Mouse (Mus musculus): ENCODE data around the gene Ccdc73. TPM values are rescaled to one million over a fixed set of nuclear protein-coding genes. Genes with fewer than 3 reads are reported as not detected.
"Not testable (repeated sequence)": the region's sequence is repeated elsewhere in the genome, so short reads cannot be mapped to it uniquely, and the experiment has no call there.

Gene Ccdc73
- polyA plus RNA-seq, 1 experiment, result 27.0 TPM

GRCm38 (mm10) chr2:104869101-104869500, 1.5 kb downstream of the Ccdc73 start:
- no peak for TF ChIP-seq POLR2A (IDR thresholded peaks at IDR 0.05; ENCODE audit: control insufficient read depth, low read depth, low read length)
- Histone ChIP-seq H3K27me3 (ENCODE audit: control insufficient read depth, insufficient read depth, low read length) (no peaks in the 10 kb centered on the region), H3K27ac (ENCODE audit: control insufficient read depth, insufficient read depth, low read depth, low read length) (no peak overlapping the region), H3K36me3 (ENCODE audit: control insufficient read depth, insufficient read depth, low read length) (no peaks in the 10 kb centered on the region), H3K4me1 (ENCODE audit: control insufficient read depth, insufficient read depth, low read length) (no peaks in the 10 kb centered on the region), H3K4me3 (ENCODE audit: control insufficient read depth, low read depth, low read length) (no peak overlapping the region)

GRCm38 (mm10) chr2:104878794-104879193, 11.2 kb downstream of the Ccdc73 start:
- H3K27me3 ChIP-seq (ENCODE audit: control insufficient read depth, insufficient read depth, low read length), result no peaks in the 10 kb centered on the region
- no peaks in the 10 kb centered on the region for H3K36me3 ChIP-seq (ENCODE audit: control insufficient read depth, insufficient read depth, low read length)
- no peak overlapping the region for H3K27ac ChIP-seq (ENCODE audit: control insufficient read depth, insufficient read depth, low read depth, low read length)
- H3K4me1 ChIP-seq (ENCODE audit: control insufficient read depth, insufficient read depth, low read length), result no peaks in the 10 kb centered on the region
- no peak overlapping the region for H3K4me3 ChIP-seq (ENCODE audit: control insufficient read depth, low read depth, low read length)
- TF ChIP-seq POLR2A (IDR thresholded peaks at IDR 0.05; ENCODE audit: control insufficient read depth, low read depth, low read length) (no peak), CTCF (IDR thresholded peaks at IDR 0.05; ENCODE audit: control insufficient read depth, insufficient read depth, insufficient replicate concordance, low read depth, low read length) (no peak)

GRCm38 (mm10) chr2:104886109-104886508, 18.5 kb downstream of the Ccdc73 start:
- Histone ChIP-seq H3K27me3 (ENCODE audit: control insufficient read depth, insufficient read depth, low read length) (no peaks in the 10 kb centered on the region), H3K4me1 (ENCODE audit: control insufficient read depth, insufficient read depth, low read length) (no peaks in the 10 kb centered on the region), H3K4me3 (ENCODE audit: control insufficient read depth, low read depth, low read length) (peak overlapping the region; percentile 92), H3K27ac (ENCODE audit: control insufficient read depth, insufficient read depth, low read depth, low read length) (peak overlapping the region; percentile 81), H3K36me3 (ENCODE audit: control insufficient read depth, insufficient read depth, low read length) (no peaks in the 10 kb centered on the region)
- TF ChIP-seq CTCF (IDR thresholded peaks at IDR 0.05; ENCODE audit: control insufficient read depth, insufficient read depth, insufficient replicate concordance, low read depth, low read length) (no peak), POLR2A (IDR thresholded peaks at IDR 0.05; ENCODE audit: control insufficient read depth, low read depth, low read length) (peak; percentile 83)

- H3K27ac ChIP-seq (ENCODE audit: control insufficient read depth, insufficient read depth, low read depth, low read length); H3K4me1 ChIP-seq (ENCODE audit: control insufficient read depth, insufficient read depth, low read length); H3K27me3 ChIP-seq (ENCODE audit: control insufficient read depth, insufficient read depth, low read length); H3K36me3 ChIP-seq (ENCODE audit: control insufficient read depth, insufficient read depth, low read length); H3K4me3 ChIP-seq (ENCODE audit: control insufficient read depth, low read depth, low read length): not testable (repeated sequence)
Measured at GRCm38 (mm10) chr2:104887331-104887730, 19.7 kb downstream of the Ccdc73 start.

- Histone ChIP-seq H3K27ac (ENCODE audit: control insufficient read depth, insufficient read depth, low read depth, low read length) (no peak overlapping the region), H3K27me3 (ENCODE audit: control insufficient read depth, insufficient read depth, low read length) (no peaks in the 10 kb centered on the region), H3K4me1 (ENCODE audit: control insufficient read depth, insufficient read depth, low read length) (no peaks in the 10 kb centered on the region), H3K4me3 (ENCODE audit: control insufficient read depth, low read depth, low read length) (no peak overlapping the region), H3K36me3 (ENCODE audit: control insufficient read depth, insufficient read depth, low read length) (no peaks in the 10 kb centered on the region)
- TF ChIP-seq POLR2A (IDR thresholded peaks at IDR 0.05; ENCODE audit: control insufficient read depth, low read depth, low read length) (no peak), CTCF (IDR thresholded peaks at IDR 0.05; ENCODE audit: control insufficient read depth, insufficient read depth, insufficient replicate concordance, low read depth, low read length) (peak; percentile 27; the same call in 1 of the 2 replicates)
Measured at GRCm38 (mm10) chr2:104887882-104888566, 20.4 kb downstream of the Ccdc73 start.

- Histone ChIP-seq H3K27me3 (ENCODE audit: control insufficient read depth, insufficient read depth, low read length) (no peaks in the 10 kb centered on the region), H3K27ac (ENCODE audit: control insufficient read depth, insufficient read depth, low read depth, low read length) (no peak overlapping the region), H3K4me3 (ENCODE audit: control insufficient read depth, low read depth, low read length) (no peak overlapping the region), H3K36me3 (ENCODE audit: control insufficient read depth, insufficient read depth, low read length) (no peaks in the 10 kb centered on the region), H3K4me1 (ENCODE audit: control insufficient read depth, insufficient read depth, low read length) (no peaks in the 10 kb centered on the region)
- TF ChIP-seq POLR2A (IDR thresholded peaks at IDR 0.05; ENCODE audit: control insufficient read depth, low read depth, low read length) (no peak), CTCF (IDR thresholded peaks at IDR 0.05; ENCODE audit: control insufficient read depth, insufficient read depth, insufficient replicate concordance, low read depth, low read length) (no peak)
Measured at GRCm38 (mm10) chr2:104899975-104900374, 32.4 kb downstream of the Ccdc73 start.

- Histone ChIP-seq H3K27me3 (ENCODE audit: control insufficient read depth, insufficient read depth, low read length) (no peaks in the 10 kb centered on the region), H3K4me3 (ENCODE audit: control insufficient read depth, low read depth, low read length) (no peak overlapping the region), H3K36me3 (ENCODE audit: control insufficient read depth, insufficient read depth, low read length) (no peaks in the 10 kb centered on the region), H3K27ac (ENCODE audit: control insufficient read depth, insufficient read depth, low read depth, low read length) (no peak overlapping the region), H3K4me1 (ENCODE audit: control insufficient read depth, insufficient read depth, low read length) (no peaks in the 10 kb centered on the region)
- TF ChIP-seq POLR2A (IDR thresholded peaks at IDR 0.05; ENCODE audit: control insufficient read depth, low read depth, low read length) (no peak), CTCF (IDR thresholded peaks at IDR 0.05; ENCODE audit: control insufficient read depth, insufficient read depth, insufficient replicate concordance, low read depth, low read length) (no peak)
Measured at GRCm38 (mm10) chr2:104915709-104916108, 48.1 kb downstream of the Ccdc73 start.

- H3K27me3 ChIP-seq (ENCODE audit: control insufficient read depth, insufficient read depth, low read length), result no peaks in the 10 kb centered on the region
- no peak for TF ChIP-seq CTCF (IDR thresholded peaks at IDR 0.05; ENCODE audit: control insufficient read depth, insufficient read depth, insufficient replicate concordance, low read depth, low read length)
- TF ChIP-seq POLR2A (IDR thresholded peaks at IDR 0.05; ENCODE audit: control insufficient read depth, low read depth, low read length), result no peak
- H3K4me1 ChIP-seq (ENCODE audit: control insufficient read depth, insufficient read depth, low read length), result no peaks in the 10 kb centered on the region
- H3K36me3 ChIP-seq (ENCODE audit: control insufficient read depth, insufficient read depth, low read length), result no peaks in the 10 kb centered on the region
- no peak overlapping the region for H3K4me3 ChIP-seq (ENCODE audit: control insufficient read depth, low read depth, low read length)
- no peak overlapping the region for H3K27ac ChIP-seq (ENCODE audit: control insufficient read depth, insufficient read depth, low read depth, low read length)
Measured at GRCm38 (mm10) chr2:104964492-104964891, 96.9 kb downstream of the Ccdc73 start.

Measured in testis, adult 2 months (tissue).